Mouse (Mus musculus) ES-E14 (cell line): ENCODE results near the gene Zfp831. TPM values are rescaled to one million over a fixed set of nuclear protein-coding genes. Genes with fewer than 3 reads are reported as not detected.

Experiments
- DNase-seq: peaks from one replicate; pipeline ENCODE4 v3.0.0-alpha.2; 2013; ENCODE audit warnings: low read depth, low spot score
- H3K27ac ChIP-seq: 2 replicates; pipeline ENCODE4 v1.5.1; 2012; ENCODE audit warnings: low read depth, mild to moderate bottlenecking, low read length, moderate library complexity, mixed read lengths; ENCODE audit not compliant: poor library complexity, insufficient read depth, severe bottlenecking
- H3K36me3 ChIP-seq: 2 replicates; pipeline ENCODE4 v1.6.1; 2012; ENCODE audit warnings: mild to moderate bottlenecking, low read length, moderate library complexity, mixed read lengths; ENCODE audit not compliant: control insufficient read depth, poor library complexity, insufficient read depth, severe bottlenecking
- H3K4me1 ChIP-seq, 2 experiments: fragments of 150-350 bp in 1 of 2; sonication (generic) in 1 of 2; 2 replicates each; pipeline ENCODE4 v1.6.1; 2012; ENCODE audit warnings: low read length in 2 of 2, mild to moderate bottlenecking in 1 of 2, mixed read lengths in 1 of 2; ENCODE audit not compliant: control insufficient read depth in 2 of 2, insufficient read depth in 2 of 2, poor library complexity in 1 of 2
- H3K4me3 ChIP-seq, 2 experiments: fragments of 150-350 bp in 1 of 2; sonication (generic) in 1 of 2; 2 replicates each; pipeline ENCODE4 v1.5.1; 2012; ENCODE audit warnings: low read length in 2 of 2, low read depth in 1 of 2, mild to moderate bottlenecking in 1 of 2, mixed read lengths in 1 of 2; ENCODE audit not compliant: insufficient read depth in 1 of 2, poor library complexity in 1 of 2, severe bottlenecking in 1 of 2
- H3K9ac ChIP-seq: 2 replicates; pipeline ENCODE4 v1.6.1; 2012; ENCODE audit warnings: low read depth, mild to moderate bottlenecking, low read length, mixed read lengths; ENCODE audit not compliant: poor library complexity, insufficient read depth, severe bottlenecking
- H3K9me3 ChIP-seq: fragments of 150-350 bp; sonication (generic); 2 replicates; pipeline ENCODE4 v1.6.1; 2012; ENCODE audit warnings: low read depth, mild to moderate bottlenecking, low read length; ENCODE audit not compliant: control insufficient read depth, insufficient read depth
- CHD2 ChIP-seq: IDR thresholded peaks from 2 replicates; pipeline ENCODE4 v1.6.1; 2014; ENCODE audit warnings: mild to moderate bottlenecking, low read depth, low read length, inconsistent platforms
- HCFC1 ChIP-seq: IDR thresholded peaks from 2 replicates; pipeline ENCODE4 v1.6.1; 2012; ENCODE audit warnings: low read length, inconsistent platforms, borderline replicate concordance; ENCODE audit not compliant: insufficient read depth
- MAFK ChIP-seq: IDR thresholded peaks from 2 replicates; pipeline ENCODE4 v1.6.1; 2014; ENCODE audit warnings: mild to moderate bottlenecking, low read depth, low read length, inconsistent platforms; ENCODE audit not compliant: insufficient read depth
- ZC3H11A ChIP-seq: IDR thresholded peaks from 2 replicates; pipeline ENCODE4 v1.6.1; 2012; ENCODE audit warnings: low read depth, mild to moderate bottlenecking, inconsistent platforms, low read length, borderline replicate concordance
- ZNF384 ChIP-seq: IDR thresholded peaks from 2 replicates; pipeline ENCODE4 v1.6.1; 2012; ENCODE audit warnings: low read depth, low read length, inconsistent platforms
- in situ Hi-C, 2 experiments: fragments of 600-800 bp; cut with MboI; formaldehyde crosslinking; loops; one replicate each; pipeline ENCODE4 v1.15.1; 2025; ENCODE audit warnings: low sequenced_read_pairs in 2 of 2, inconsistent platforms in 1 of 2; ENCODE audit not compliant: unreplicated experiment in 2 of 2
- total RNA-seq: library from RNA; depleted of rRNA; stranded (reverse); fragments of 300-350 nt; gene quantifications from 2 replicates; pipeline ENCODE4 v1.2.3, GENCODE M21; 2012

Gene Zfp831
- total RNA-seq, 1 experiment = not detected

DNA sequence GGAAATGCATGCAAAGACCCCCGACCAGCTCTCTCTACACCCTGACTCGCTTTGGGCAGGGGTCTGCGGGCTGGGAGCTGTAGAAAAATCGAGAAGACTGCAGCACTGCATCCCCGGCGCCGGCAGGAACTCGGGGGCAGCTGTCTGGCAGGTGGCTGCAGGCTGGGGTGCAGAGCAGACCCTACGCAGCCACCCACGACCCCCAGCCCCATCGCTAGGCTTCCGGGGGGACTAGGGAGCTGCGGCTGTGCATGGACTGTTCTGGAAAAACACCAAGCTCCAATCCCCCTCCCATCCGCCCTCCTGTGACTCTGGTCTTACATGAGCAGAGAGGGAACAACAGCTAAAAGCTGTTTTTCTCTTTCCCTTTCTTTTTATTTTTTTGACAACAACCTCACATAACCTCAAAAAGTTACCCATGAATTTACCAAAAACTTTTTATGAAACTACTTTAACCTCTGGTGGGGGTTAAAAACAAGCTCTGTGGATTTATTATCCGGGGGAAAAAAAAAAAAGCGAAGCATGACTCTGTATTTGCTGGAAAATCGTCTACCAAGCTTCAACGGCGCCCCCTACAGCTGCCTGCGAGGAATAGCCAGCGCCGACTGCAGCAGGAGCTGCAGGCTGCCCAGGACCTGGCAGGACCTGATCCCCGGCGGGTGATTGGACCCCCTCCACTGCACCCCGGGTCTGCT lies 30.4 kb downstream of the Zfp831 start:
- in situ Hi-C loops = loop anchor here (10.0 to 25.0 kb wide), 2 partner anchors 189 to 361 kb away; no protein-coding TSS in a partner anchor
- peak overlapping the region; percentile 43; the same call in 1 of the 2 replicates for H3K9ac ChIP-seq
- no peak overlapping the region for H3K27ac ChIP-seq
- DNase-seq = peak; percentile 71
- TF ChIP-seq CHD2 (no peak), ZC3H11A (peak; percentile 61; the same call in 1 of the 2 replicates), ZNF384 (peak; percentile 94), HCFC1 (no peak), MAFK (peak; percentile 25; the same call in 1 of the 2 replicates)
- H3K9me3 ChIP-seq = no peaks in the 10 kb centered on the region
- no peaks in the 10 kb centered on the region for H3K36me3 ChIP-seq
- H3K4me3 ChIP-seq = peak overlapping the region; percentile 39 to 40; a peak in 3 of 4 replicates
- peaks cover 0 to 12% of the 10 kb centered on the region in 2 experiments; a peak in 1 of 4 replicates for H3K4me1 ChIP-seq

DNA sequence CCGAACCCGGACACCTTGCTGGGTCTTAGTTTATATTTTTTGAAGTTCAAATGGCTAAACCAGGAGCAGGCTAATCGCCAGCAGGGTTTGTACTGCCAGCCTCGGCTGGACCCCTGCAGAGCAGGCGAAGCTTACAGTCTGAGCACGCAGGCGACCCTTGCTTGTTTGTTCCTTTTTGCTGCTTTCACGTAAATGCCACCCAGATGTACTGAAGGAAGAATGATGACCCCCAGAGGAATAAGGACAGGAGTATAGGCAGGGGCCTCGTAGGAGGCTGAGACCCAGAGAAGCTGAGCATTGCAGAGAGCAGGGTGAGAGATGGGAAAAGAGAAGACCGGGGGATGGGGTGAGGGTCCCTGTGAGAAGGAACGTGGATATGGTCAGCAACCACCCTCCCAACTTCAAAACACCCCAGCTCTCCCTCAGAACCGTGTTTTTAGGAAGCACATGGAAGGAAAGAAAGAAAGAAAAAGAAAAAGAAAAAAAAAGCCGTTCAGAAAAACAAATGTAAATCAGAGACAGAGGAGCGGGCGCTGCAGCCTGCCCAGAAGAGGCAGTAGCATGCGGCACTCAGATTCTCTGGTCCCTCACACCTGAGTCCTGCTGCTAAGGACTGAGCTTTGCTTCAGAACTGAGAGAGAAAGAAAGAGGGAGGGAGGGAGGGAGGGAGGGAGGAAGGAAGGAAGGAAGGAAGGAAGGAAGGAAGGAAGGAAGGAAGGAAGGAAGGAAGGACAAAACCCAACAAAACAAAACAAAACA lies 31.1 kb downstream of the Zfp831 start:
- H3K4me1 ChIP-seq = peaks cover 0 to 12% of the 10 kb centered on the region in 2 experiments; a peak in 1 of 4 replicates
- H3K9ac ChIP-seq = no peak overlapping the region; the same call in 1 of the 2 replicates
- H3K4me3 ChIP-seq = peak overlapping the region; percentile 39 to 40; a peak in 3 of 4 replicates
- no peak for DNase-seq
- H3K9me3 ChIP-seq = no peaks in the 10 kb centered on the region
- in situ Hi-C loops = loop anchor here (10.0 to 25.0 kb wide), 2 partner anchors 190 to 362 kb away; no protein-coding TSS in a partner anchor
- no peaks in the 10 kb centered on the region for H3K36me3 ChIP-seq
- H3K27ac ChIP-seq = no peak overlapping the region
- TF ChIP-seq CHD2 (no peak), ZC3H11A (no peak), ZNF384 (no peak), MAFK (no peak), HCFC1 (no peak)

DNA sequence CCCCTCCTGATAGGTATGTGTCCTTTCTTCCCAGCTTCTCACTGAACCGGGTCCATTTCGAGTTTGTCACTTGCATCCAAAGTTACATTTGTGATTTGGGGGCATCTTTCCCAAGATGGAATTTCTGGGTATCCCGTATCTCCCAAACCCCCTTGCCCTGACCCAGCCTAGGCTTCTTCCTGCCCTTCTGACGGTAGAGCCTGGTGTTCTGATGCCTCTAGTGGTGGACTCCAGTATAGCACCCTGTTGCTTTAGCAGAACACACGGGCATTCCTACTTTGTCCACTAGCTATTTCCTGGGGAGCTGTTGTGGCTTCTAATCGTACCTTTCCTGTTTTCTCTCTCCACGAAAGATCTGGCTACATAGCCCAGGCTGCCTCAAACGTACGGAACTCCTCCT lies 32.3 kb downstream of the Zfp831 start:
- Histone ChIP-seq H3K4me3 (no peak overlapping the region), H3K9ac (no peak overlapping the region), H3K9me3 (no peaks in the 10 kb centered on the region), H3K4me1 (peaks cover 0 to 12% of the 10 kb centered on the region in 2 experiments; a peak in 1 of 4 replicates), H3K36me3 (no peaks in the 10 kb centered on the region), H3K27ac (no peak overlapping the region)
- no peak for TF ChIP-seq HCFC1
- TF ChIP-seq ZC3H11A = peak; percentile 61; the same call in 1 of the 2 replicates
- no peak for TF ChIP-seq CHD2
- no peak for TF ChIP-seq MAFK
- peak; percentile 80 for DNase-seq
- in situ Hi-C loops = loop anchor here in 1 of 2 experiments (10.0 kb wide), 1 partner anchor 191 kb away; no protein-coding TSS in a partner anchor

DNA sequence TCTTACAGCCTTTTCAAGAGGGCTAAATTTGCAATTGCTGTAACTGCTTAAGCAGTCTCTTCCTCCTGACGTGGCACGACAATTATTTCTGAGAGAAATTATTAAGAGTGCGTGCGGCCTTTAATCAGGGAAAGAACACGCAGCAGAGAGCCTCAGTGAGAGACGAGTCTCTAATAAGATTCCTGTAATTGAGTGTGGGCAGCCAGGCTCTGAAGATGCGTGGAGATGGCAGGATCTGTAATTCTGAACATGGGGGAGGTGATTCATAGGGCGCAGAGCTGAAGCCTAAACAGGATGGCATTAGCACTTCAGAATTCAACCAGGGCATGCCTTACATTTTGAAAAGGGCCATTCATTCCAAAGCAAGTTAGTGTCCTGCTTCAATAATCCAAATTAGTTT lies 58.0 kb downstream of the Zfp831 start:
- Histone ChIP-seq H3K4me3 (no peak overlapping the region), H3K9me3 (no peaks in the 10 kb centered on the region), H3K9ac (no peak overlapping the region), H3K4me1 (no peaks in the 10 kb centered on the region), H3K27ac (no peak overlapping the region), H3K36me3 (no peaks in the 10 kb centered on the region)
- no peak for DNase-seq
- in situ Hi-C loops = no loop called here
- TF ChIP-seq CHD2 = no peak
- TF ChIP-seq ZC3H11A = no peak
- no peak for TF ChIP-seq MAFK
- no peak for TF ChIP-seq HCFC1
